Mouse (Mus musculus): ENCODE measurements around the gene Ccdc136. TPM values are rescaled to one million over a fixed set of nuclear protein-coding genes. Genes with fewer than 3 reads are reported as not detected.
"Not testable (repeated sequence)": the region's sequence is repeated elsewhere in the genome, so short reads cannot be mapped to it uniquely, and the experiment has no call there.

Gene Ccdc136
- total RNA-seq, 1 experiment: 10.5 TPM

DNA sequence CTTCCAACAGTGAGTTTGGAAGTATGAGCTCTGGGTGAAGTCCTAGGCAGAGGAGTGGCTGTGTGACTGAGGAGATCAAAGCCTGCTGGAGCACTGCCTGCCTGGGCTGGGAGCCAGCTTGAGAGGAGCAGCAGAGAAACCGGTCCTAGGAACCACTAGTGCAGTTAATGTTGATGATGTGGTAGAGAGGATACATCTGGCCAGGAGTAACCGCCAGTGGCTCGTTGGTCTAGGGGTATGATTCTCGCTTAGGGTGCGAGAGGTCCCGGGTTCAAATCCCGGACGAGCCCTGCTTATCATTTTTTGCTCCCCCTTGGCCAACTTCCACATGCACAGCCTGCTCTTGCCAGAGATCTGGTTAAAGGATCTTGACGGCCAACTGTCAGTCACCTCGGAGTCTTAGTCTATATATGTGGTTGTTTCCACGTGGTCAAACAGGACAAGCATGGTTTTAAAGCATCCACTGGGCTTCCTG, 7.5 kb upstream of the Ccdc136 start:
- peaks cover 0 to 6% of the 10 kb centered on the region in 2 experiments; a peak in 2 of 4 replicates for H3K4me1 ChIP-seq (ENCODE audit: control insufficient read depth in 2 of 2, insufficient read depth in 2 of 2, low read length in 2 of 2, poor library complexity in 1 of 2)
- in situ Hi-C loops (cut with MboI; ENCODE audit: low sequenced_read_pairs in 2 of 2, unreplicated experiment in 2 of 2): no loop called here
- no peak overlapping the region for H3K9ac ChIP-seq (ENCODE audit: insufficient read depth, low read depth, low read length, poor library complexity, severe bottlenecking)
- no peaks in the 10 kb centered on the region for H3K9me3 ChIP-seq (ENCODE audit: control insufficient read depth, insufficient read depth, low read depth, low read length)
- no peaks in the 10 kb centered on the region for H3K36me3 ChIP-seq (ENCODE audit: control insufficient read depth, insufficient read depth, low read length, poor library complexity, severe bottlenecking)
- H3K4me3 ChIP-seq (ENCODE audit: insufficient read depth in 1 of 2, low read depth in 1 of 2, low read length in 2 of 2, poor library complexity in 1 of 2, severe bottlenecking in 1 of 2): peak overlapping the region in 1 of 2 experiments; percentile 60; a peak in 2 of 4 replicates
- DNase-seq (ENCODE audit: low read depth, low spot score): no peak
- TF ChIP-seq CHD2 (IDR thresholded peaks at IDR 0.05; ENCODE audit: low read depth, low read length): no peak
- no peak for TF ChIP-seq ZC3H11A (IDR thresholded peaks at IDR 0.05; ENCODE audit: borderline replicate concordance, low read depth, low read length)
- TF ChIP-seq MAFK (IDR thresholded peaks at IDR 0.05; ENCODE audit: insufficient read depth, low read depth, low read length): no peak
- no peak for TF ChIP-seq ZNF384 (IDR thresholded peaks at IDR 0.05; ENCODE audit: low read depth, low read length)
- no peak for TF ChIP-seq HCFC1 (IDR thresholded peaks at IDR 0.05; ENCODE audit: borderline replicate concordance, insufficient read depth, low read length)
- H3K27ac ChIP-seq (ENCODE audit: insufficient read depth, low read depth, low read length, poor library complexity, severe bottlenecking): no peak overlapping the region

DNA sequence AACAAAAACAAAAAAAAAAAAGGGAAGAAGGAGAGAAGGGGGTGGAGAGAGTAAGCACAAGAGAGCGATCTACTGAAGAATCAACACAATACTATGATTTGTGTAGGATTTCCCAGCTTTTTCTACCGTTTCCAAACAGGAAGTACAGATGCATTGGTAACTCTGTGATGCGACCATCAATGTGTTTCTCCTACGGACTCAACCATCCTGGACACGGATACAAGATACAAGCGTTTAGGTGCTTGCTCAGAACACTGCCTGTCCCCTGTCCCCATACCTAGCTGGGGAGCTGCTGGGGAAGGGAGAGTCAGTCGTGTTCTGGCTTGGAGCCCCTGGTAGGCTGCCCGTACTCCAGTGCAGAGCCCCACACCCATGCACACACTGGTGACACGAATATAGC, 6.7 kb upstream of the Ccdc136 start:
- in situ Hi-C loops (cut with MboI; ENCODE audit: low sequenced_read_pairs in 2 of 2, unreplicated experiment in 2 of 2): no loop called here
- Histone ChIP-seq H3K4me3 (ENCODE audit: insufficient read depth in 1 of 2, low read depth in 1 of 2, low read length in 2 of 2, poor library complexity in 1 of 2, severe bottlenecking in 1 of 2) (no peak overlapping the region), H3K9ac (ENCODE audit: insufficient read depth, low read depth, low read length, poor library complexity, severe bottlenecking) (no peak overlapping the region), H3K36me3 (ENCODE audit: control insufficient read depth, insufficient read depth, low read length, poor library complexity, severe bottlenecking) (no peaks in the 10 kb centered on the region), H3K27ac (ENCODE audit: insufficient read depth, low read depth, low read length, poor library complexity, severe bottlenecking) (no peak overlapping the region), H3K4me1 (ENCODE audit: control insufficient read depth in 2 of 2, insufficient read depth in 2 of 2, low read length in 2 of 2, poor library complexity in 1 of 2) (peaks cover 0 to 6% of the 10 kb centered on the region in 2 experiments; a peak in 2 of 4 replicates), H3K9me3 (ENCODE audit: control insufficient read depth, insufficient read depth, low read depth, low read length) (no peaks in the 10 kb centered on the region)
- TF ChIP-seq ZNF384 (IDR thresholded peaks at IDR 0.05; ENCODE audit: low read depth, low read length) (no peak), MAFK (IDR thresholded peaks at IDR 0.05; ENCODE audit: insufficient read depth, low read depth, low read length) (no peak), CHD2 (IDR thresholded peaks at IDR 0.05; ENCODE audit: low read depth, low read length) (no peak), ZC3H11A (IDR thresholded peaks at IDR 0.05; ENCODE audit: borderline replicate concordance, low read depth, low read length) (no peak), HCFC1 (IDR thresholded peaks at IDR 0.05; ENCODE audit: borderline replicate concordance, insufficient read depth, low read length) (no peak)
- DNase-seq (ENCODE audit: low read depth, low spot score): no peak

DNA sequence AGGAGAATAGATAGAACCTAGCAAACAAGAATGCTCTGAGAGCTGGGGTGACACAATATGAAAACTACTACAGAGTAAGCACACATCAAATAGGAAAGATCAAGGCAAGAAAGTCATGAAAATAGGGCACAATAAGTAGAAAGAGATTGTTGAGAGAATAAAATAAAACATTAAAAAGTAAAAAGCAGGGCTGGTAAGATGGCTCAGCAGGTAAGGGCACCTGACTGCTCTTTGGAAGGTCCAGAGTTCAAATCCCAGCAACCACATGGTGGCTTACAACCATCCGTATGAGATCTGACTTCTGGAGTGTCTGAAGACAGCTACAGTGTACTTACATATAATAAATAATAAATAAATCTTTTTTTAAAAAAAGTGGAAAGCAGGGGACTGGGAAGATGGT, 5.6 kb upstream of the Ccdc136 start:
- H3K27ac ChIP-seq (ENCODE audit: insufficient read depth, low read depth, low read length, poor library complexity, severe bottlenecking); H3K36me3 ChIP-seq (ENCODE audit: control insufficient read depth, insufficient read depth, low read length, poor library complexity, severe bottlenecking); H3K4me1 ChIP-seq (ENCODE audit: control insufficient read depth in 2 of 2, insufficient read depth in 2 of 2, low read length in 2 of 2, poor library complexity in 1 of 2); H3K9ac ChIP-seq (ENCODE audit: insufficient read depth, low read depth, low read length, poor library complexity, severe bottlenecking); DNase-seq (ENCODE audit: low read depth, low spot score); in situ Hi-C loops (cut with MboI; ENCODE audit: low sequenced_read_pairs in 2 of 2, unreplicated experiment in 2 of 2); H3K9me3 ChIP-seq (ENCODE audit: control insufficient read depth, insufficient read depth, low read depth, low read length); H3K4me3 ChIP-seq (ENCODE audit: insufficient read depth in 1 of 2, low read depth in 1 of 2, low read length in 2 of 2, poor library complexity in 1 of 2, severe bottlenecking in 1 of 2): not testable (repeated sequence)

DNA sequence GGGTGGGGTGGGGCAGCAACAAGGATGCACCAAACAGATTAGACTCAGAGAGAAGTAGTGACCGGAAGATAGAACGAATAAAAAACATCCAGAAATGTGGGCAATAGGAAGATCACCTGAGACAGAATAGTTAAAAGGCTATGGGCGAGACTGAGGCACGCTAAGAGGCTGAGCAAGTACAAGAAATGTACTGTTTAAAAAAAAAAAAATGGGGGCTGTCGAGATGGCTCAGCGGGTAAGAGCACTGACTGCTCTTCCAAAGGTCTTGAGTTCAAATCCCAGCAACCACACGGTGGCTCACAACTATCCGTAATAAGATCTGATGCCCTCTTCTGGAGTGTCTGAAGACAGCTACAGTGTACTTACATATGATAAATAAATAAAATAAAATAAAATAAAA, 4.9 kb upstream of the Ccdc136 start:
- DNase-seq (ENCODE audit: low read depth, low spot score); H3K36me3 ChIP-seq (ENCODE audit: control insufficient read depth, insufficient read depth, low read length, poor library complexity, severe bottlenecking); H3K9me3 ChIP-seq (ENCODE audit: control insufficient read depth, insufficient read depth, low read depth, low read length); H3K4me3 ChIP-seq (ENCODE audit: insufficient read depth in 1 of 2, low read depth in 1 of 2, low read length in 2 of 2, poor library complexity in 1 of 2, severe bottlenecking in 1 of 2); H3K9ac ChIP-seq (ENCODE audit: insufficient read depth, low read depth, low read length, poor library complexity, severe bottlenecking); H3K4me1 ChIP-seq (ENCODE audit: control insufficient read depth in 2 of 2, insufficient read depth in 2 of 2, low read length in 2 of 2, poor library complexity in 1 of 2); H3K27ac ChIP-seq (ENCODE audit: insufficient read depth, low read depth, low read length, poor library complexity, severe bottlenecking); in situ Hi-C loops (cut with MboI; ENCODE audit: low sequenced_read_pairs in 2 of 2, unreplicated experiment in 2 of 2): not testable (repeated sequence)

DNA sequence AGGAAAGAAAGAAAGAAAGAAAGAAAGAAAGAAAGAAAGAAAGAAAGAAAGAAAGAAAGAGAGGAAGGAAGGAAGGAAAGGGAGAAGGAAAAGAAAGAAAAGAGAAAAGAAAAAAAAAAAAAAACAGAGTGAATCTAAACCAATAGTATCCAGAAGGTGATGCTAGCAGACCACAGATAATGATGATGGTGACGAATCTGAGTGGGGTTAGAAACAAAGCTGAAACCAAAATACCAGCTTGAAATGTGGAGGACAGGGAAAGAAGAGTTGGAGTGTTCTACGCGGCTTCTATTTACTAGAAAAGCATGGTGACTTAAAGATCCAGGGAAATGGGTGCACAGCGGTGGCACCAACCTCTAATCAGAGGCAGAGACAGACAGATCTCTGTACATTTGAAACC, 4.3 kb upstream of the Ccdc136 start:
- in situ Hi-C loops (cut with MboI; ENCODE audit: low sequenced_read_pairs in 2 of 2, unreplicated experiment in 2 of 2): no loop called here
- no peak for DNase-seq (ENCODE audit: low read depth, low spot score)
- Histone ChIP-seq H3K27ac (ENCODE audit: insufficient read depth, low read depth, low read length, poor library complexity, severe bottlenecking) (no peak overlapping the region), H3K9me3 (ENCODE audit: control insufficient read depth, insufficient read depth, low read depth, low read length) (no peaks in the 10 kb centered on the region), H3K36me3 (ENCODE audit: control insufficient read depth, insufficient read depth, low read length, poor library complexity, severe bottlenecking) (no peaks in the 10 kb centered on the region), H3K4me1 (ENCODE audit: control insufficient read depth in 2 of 2, insufficient read depth in 2 of 2, low read length in 2 of 2, poor library complexity in 1 of 2) (peaks cover 0 to 9% of the 10 kb centered on the region in 2 experiments; a peak in 2 of 4 replicates), H3K9ac (ENCODE audit: insufficient read depth, low read depth, low read length, poor library complexity, severe bottlenecking) (no peak overlapping the region), H3K4me3 (ENCODE audit: insufficient read depth in 1 of 2, low read depth in 1 of 2, low read length in 2 of 2, poor library complexity in 1 of 2, severe bottlenecking in 1 of 2) (no peak overlapping the region)
- TF ChIP-seq ZC3H11A (IDR thresholded peaks at IDR 0.05; ENCODE audit: borderline replicate concordance, low read depth, low read length): no peak
- TF ChIP-seq ZNF384 (IDR thresholded peaks at IDR 0.05; ENCODE audit: low read depth, low read length): no peak
- no peak for TF ChIP-seq HCFC1 (IDR thresholded peaks at IDR 0.05; ENCODE audit: borderline replicate concordance, insufficient read depth, low read length)
- TF ChIP-seq MAFK (IDR thresholded peaks at IDR 0.05; ENCODE audit: insufficient read depth, low read depth, low read length): no peak
- no peak for TF ChIP-seq CHD2 (IDR thresholded peaks at IDR 0.05; ENCODE audit: low read depth, low read length)

Data from ES-E14 (cell line).